Mouse (Mus musculus): ENCODE data around the gene B430218F22Rik. TPM values are rescaled to one million over a fixed set of nuclear protein-coding genes. Genes with fewer than 3 reads are reported as not detected.
"Not testable (repeated sequence)": the region's sequence is repeated elsewhere in the genome, so short reads cannot be mapped to it uniquely, and the experiment has no call there.

Gene B430218F22Rik
- total RNA-seq (2021), result under 1 TPM in 1 of 2 experiments, not detected in 1; 0.35 TPM
- long read RNA-seq, experiment 1, result 0 reads
- long read RNA-seq, experiment 2, result 0 reads

- DNase-seq, result peak; percentile 96 to 98
Measured at GRCm38 (mm10) chr13:118386511-118387447, at the start of gene B430218F22Rik, which contains the start of gene Mrps30. Gene B430218F22Rik (plus strand): TSS chr13:118386630. Gene Mrps30 (minus strand): TSS chr13:118387252.

GRCm38 (mm10) chr13:118350257-118350656, 36.2 kb upstream of the B430218F22Rik start:
- DNase-seq, result peak in 1 of 2 experiments; percentile 17

GRCm38 (mm10) chr13:118350870-118351269, 35.6 kb upstream of the B430218F22Rik start:
- no peak for DNase-seq

GRCm38 (mm10) chr13:118363342-118363741, 23.1 kb upstream of the B430218F22Rik start:
- DNase-seq, result no peak

GRCm38 (mm10) chr13:118365774-118366173, 20.7 kb upstream of the B430218F22Rik start:
- no peak for DNase-seq

- DNase-seq, result no peak
Measured at GRCm38 (mm10) chr13:118372871-118373270, 13.6 kb upstream of the B430218F22Rik start.

GRCm38 (mm10) chr13:118379155-118379554, 7.3 kb upstream of the B430218F22Rik start:
- peak; percentile 22 to 68 for DNase-seq

- DNase-seq, result peak in 1 of 2 experiments; percentile 5
Measured at GRCm38 (mm10) chr13:118380381-118380780, 6.0 kb upstream of the B430218F22Rik start.

- not testable (repeated sequence) for DNase-seq
Measured at GRCm38 (mm10) chr13:118387448-118387801, 995 bp downstream of the B430218F22Rik start.

GRCm38 (mm10) chr13:118395803-118396202, 9.4 kb downstream of the B430218F22Rik start:
- DNase-seq, result no peak

GRCm38 (mm10) chr13:118400340-118400739, 13.9 kb downstream of the B430218F22Rik start:
- no peak for DNase-seq

- DNase-seq, result peak in 1 of 2 experiments; percentile 46
Measured at GRCm38 (mm10) chr13:118403544-118403943, 17.1 kb downstream of the B430218F22Rik start.

GRCm38 (mm10) chr13:118411297-118411992, 25.0 kb downstream of the B430218F22Rik start:
- DNase-seq, result no peak

- no peak for DNase-seq
Measured at GRCm38 (mm10) chr13:118418163-118418562, 31.7 kb downstream of the B430218F22Rik start.

- peak in 1 of 2 experiments; percentile 2 for DNase-seq
Measured at GRCm38 (mm10) chr13:118420408-118420807, 34.0 kb downstream of the B430218F22Rik start.

- no peak for DNase-seq
Measured at GRCm38 (mm10) chr13:118420847-118421246, 34.4 kb downstream of the B430218F22Rik start.

Other genes with a start within 250 kb of the B430218F22Rik start
- gene Mrps30, start 622 bp downstream of the B430218F22Rik start, total RNA-seq (2021), result 10 to 100 TPM; 24.3 to 26.9 TPM